Mouse (Mus musculus) neural tube, embryonic 11.5 days (tissue): ENCODE measurements around the gene 4930447C04Rik. TPM values are rescaled to one million over a fixed set of nuclear protein-coding genes. Genes with fewer than 3 reads are reported as not detected.

Experiments
- ATAC-seq: fragments of 200-750 bp; cut with Nextera tagmentation; 2 replicates; pipeline ENCODE4 v1.8.0; 2017; ENCODE audit warnings: moderate number of reproducible peaks, mild to moderate bottlenecking, moderate TSS enrichment, moderate library complexity; ENCODE audit not compliant: insufficient read depth, low FRiP score, low TSS enrichment
- DNase-seq: peaks from one replicate; pipeline ENCODE4 v3.0.0-alpha.2; 2015; ENCODE audit warnings: low spot score
- H3K27ac ChIP-seq: fragments of 300-500 bp; sonication (generic); 2 replicates; pipeline ENCODE4 v1.5.1; 2014; ENCODE audit warnings: low read depth, mild to moderate bottlenecking, low read length
- H3K27me3 ChIP-seq: fragments of 300-500 bp; sonication (generic); 2 replicates; pipeline ENCODE4 v1.6.1; 2014; ENCODE audit warnings: mild to moderate bottlenecking, low read length, mixed read lengths; ENCODE audit not compliant: control insufficient read depth, insufficient read depth
- H3K36me3 ChIP-seq: fragments of 300-500 bp; sonication (generic); 2 replicates; pipeline ENCODE4 v1.6.1; 2014; ENCODE audit warnings: mild to moderate bottlenecking, low read length, moderate library complexity, mixed read lengths; ENCODE audit not compliant: control insufficient read depth, insufficient read depth
- H3K4me1 ChIP-seq: fragments of 300-500 bp; sonication (generic); 2 replicates; pipeline ENCODE4 v1.6.1; 2014; ENCODE audit warnings: low read length, mixed read lengths; ENCODE audit not compliant: control insufficient read depth, insufficient read depth
- H3K4me2 ChIP-seq: fragments of 300-500 bp; sonication (generic); 2 replicates; pipeline ENCODE4 v1.6.1; 2014; ENCODE audit warnings: low read depth, mild to moderate bottlenecking, moderate library complexity
- H3K4me3 ChIP-seq: fragments of 300-500 bp; sonication (generic); 2 replicates; pipeline ENCODE4 v1.5.1; 2014; ENCODE audit warnings: low read depth, low read length
- H3K9ac ChIP-seq: fragments of 300-500 bp; sonication (generic); 2 replicates; pipeline ENCODE4 v1.6.1; 2014; ENCODE audit warnings: mild to moderate bottlenecking, low read length
- H3K9me3 ChIP-seq: fragments of 300-500 bp; sonication (generic); 2 replicates; pipeline ENCODE4 v1.6.1; 2016; ENCODE audit warnings: low read length; ENCODE audit not compliant: control insufficient read depth
- WGBS: fragments of 180-500 bp; shearing (Covaris S2); extraction: QIAGEN DNeasy Blood & Tissue Kit; methylation state at CpG from one replicate; pipeline ENCODE4 v1.1.7; 2014; 5-methylcytosine and 5-hydroxymethylcytosine counted together
- polyA plus RNA-seq: library from polyadenylated mRNA; unstranded; fragments of >200 nt; fragmentation: Nextera tagmentation; extraction: Ambion mirVana; gene quantifications from 2 replicates; pipeline ENCODE4 v1.2.1, GENCODE M21; 2014

Gene 4930447C04Rik
- polyA plus RNA-seq, 1 experiment from 2014 or later: 1.9 TPM

GRCm38 (mm10) chr12:72970620-72971019, 30.0 kb upstream of the 4930447C04Rik start:
- H3K27ac ChIP-seq: no peak overlapping the region
- 0 out of 2 replicates have a peak, but pooled peaks cover under 1% of the 10 kb centered on the region for H3K27me3 ChIP-seq
- no peak overlapping the region for H3K4me2 ChIP-seq
- DNase-seq: no peak
- H3K9me3 ChIP-seq: no peaks in the 10 kb centered on the region
- 66% methylated on average over 14 of the region's 14 CpGs for WGBS
- H3K36me3 ChIP-seq: no peaks in the 10 kb centered on the region
- no peak for ATAC-seq
- H3K4me1 ChIP-seq: no peaks in the 10 kb centered on the region
- no peak overlapping the region for H3K4me3 ChIP-seq
- no peak overlapping the region for H3K9ac ChIP-seq

- WGBS: 87% methylated on average over 7 of the region's 7 CpGs
- no peaks in the 10 kb centered on the region for H3K4me1 ChIP-seq
These were observed 27.0 kb upstream of the 4930447C04Rik start for GRCm38 (mm10) chr12:72967541-72967940.

GRCm38 (mm10) chr12:72962761-72963160, 22.2 kb upstream of the 4930447C04Rik start:
- Histone ChIP-seq H3K36me3 (no peaks in the 10 kb centered on the region), H3K9ac (no peak overlapping the region), H3K27ac (no peak overlapping the region), H3K4me1 (no peaks in the 10 kb centered on the region), H3K4me2 (no peak overlapping the region), H3K4me3 (no peak overlapping the region), H3K9me3 (no peaks in the 10 kb centered on the region), H3K27me3 (no peaks in the 10 kb centered on the region)
- DNase-seq (no peak), ATAC-seq (no peak)
- WGBS: 50% methylated on average over 6 of the region's 6 CpGs

More at GRCm38 (mm10) chr12:72967541-72967940, 27.0 kb upstream of the 4930447C04Rik start:
- DNase-seq: no peak
- Histone ChIP-seq H3K9me3 (no peaks in the 10 kb centered on the region), H3K27ac (no peak overlapping the region), H3K27me3 (no peaks in the 10 kb centered on the region), H3K36me3 (no peaks in the 10 kb centered on the region), H3K4me2 (no peak overlapping the region), H3K4me3 (no peak overlapping the region), H3K9ac (no peak overlapping the region)
- ATAC-seq: no peak

- no peaks in the 10 kb centered on the region for H3K36me3 ChIP-seq
- DNase-seq (no peak), ATAC-seq (no peak)
- no peaks in the 10 kb centered on the region for H3K9me3 ChIP-seq
- H3K27me3 ChIP-seq: no peaks in the 10 kb centered on the region
- no peak overlapping the region for H3K4me2 ChIP-seq
- 92% methylated on average over 3 of the region's 3 CpGs for WGBS
- no peak overlapping the region for H3K9ac ChIP-seq
- H3K4me3 ChIP-seq: no peak overlapping the region
- no peak overlapping the region for H3K27ac ChIP-seq
- no peaks in the 10 kb centered on the region for H3K4me1 ChIP-seq
These were observed 17.9 kb upstream of the 4930447C04Rik start for GRCm38 (mm10) chr12:72958446-72958845.

- Histone ChIP-seq H3K36me3 (no peaks in the 10 kb centered on the region), H3K9ac (no peak overlapping the region), H3K9me3 (no peaks in the 10 kb centered on the region), H3K27ac (no peak overlapping the region), H3K4me3 (no peak overlapping the region), H3K27me3 (no peaks in the 10 kb centered on the region), H3K4me1 (no peaks in the 10 kb centered on the region), H3K4me2 (no peak overlapping the region)
- ATAC-seq: no peak
- WGBS: 65% methylated on average over 6 of the region's 6 CpGs
- DNase-seq: no peak
These were observed 17.4 kb upstream of the 4930447C04Rik start for GRCm38 (mm10) chr12:72957829-72958424.

GRCm38 (mm10) chr12:72954906-72955305, 14.3 kb upstream of the 4930447C04Rik start:
- H3K36me3 ChIP-seq: no peaks in the 10 kb centered on the region
- H3K4me2 ChIP-seq: no peak overlapping the region
- no peaks in the 10 kb centered on the region for H3K9me3 ChIP-seq
- ATAC-seq (no peak), DNase-seq (no peak)
- H3K27me3 ChIP-seq: no peaks in the 10 kb centered on the region
- no peak overlapping the region for H3K9ac ChIP-seq
- no peaks in the 10 kb centered on the region for H3K4me1 ChIP-seq
- no peak overlapping the region for H3K27ac ChIP-seq
- WGBS: 77% methylated on average over 4 of the region's 4 CpGs
- no peak overlapping the region for H3K4me3 ChIP-seq

GRCm38 (mm10) chr12:72953858-72954257, 13.3 kb upstream of the 4930447C04Rik start:
- H3K36me3 ChIP-seq: no peaks in the 10 kb centered on the region
- no peak overlapping the region for H3K4me3 ChIP-seq
- no peak overlapping the region for H3K9ac ChIP-seq
- ATAC-seq (no peak), DNase-seq (no peak)
- 84% methylated on average over 5 of the region's 5 CpGs for WGBS
- 0 out of 2 replicates have a peak, but pooled peaks cover 2% of the 10 kb centered on the region for H3K27me3 ChIP-seq
- H3K4me1 ChIP-seq: no peaks in the 10 kb centered on the region
- no peak overlapping the region for H3K4me2 ChIP-seq
- no peaks in the 10 kb centered on the region for H3K9me3 ChIP-seq
- H3K27ac ChIP-seq: no peak overlapping the region

- 83% methylated on average over 5 of the region's 5 CpGs for WGBS
- Histone ChIP-seq H3K27ac (no peak overlapping the region), H3K9me3 (no peaks in the 10 kb centered on the region), H3K4me3 (no peak overlapping the region), H3K9ac (no peak overlapping the region), H3K27me3 (peaks cover 5% of the 10 kb centered on the region), H3K4me2 (no peak overlapping the region), H3K36me3 (no peaks in the 10 kb centered on the region), H3K4me1 (no peaks in the 10 kb centered on the region)
- DNase-seq (no peak), ATAC-seq (no peak)
These were observed 12.5 kb upstream of the 4930447C04Rik start for GRCm38 (mm10) chr12:72953089-72953488.

- no peak overlapping the region for H3K27ac ChIP-seq
- no peak for DNase-seq
- H3K9me3 ChIP-seq: no peaks in the 10 kb centered on the region
- H3K27me3 ChIP-seq: peaks cover 61% of the 10 kb centered on the region
- no peaks in the 10 kb centered on the region for H3K36me3 ChIP-seq
- 23% methylated on average over 2 of the region's 2 CpGs for WGBS
- H3K4me1 ChIP-seq: no peaks in the 10 kb centered on the region
- H3K9ac ChIP-seq: no peak overlapping the region
- no peak overlapping the region for H3K4me3 ChIP-seq
- no peak for ATAC-seq
- no peak overlapping the region for H3K4me2 ChIP-seq
These were observed 6.8 kb upstream of the 4930447C04Rik start for GRCm38 (mm10) chr12:72947335-72947734.
